Mouse (Mus musculus) naive thymus-derived CD4-positive, alpha-beta T cell, adult 2 months (primary cell): ENCODE measurements around the gene Commd1.
A peak's percentile ranks its signal among the peaks of the same experiment; 100 is the strongest.

ENCODE experiments used
- DNase-seq: peaks from one replicate; pipeline ENCODE4 v3.0.0-alpha.2; 2011; ENCODE audit warnings: low read depth

Commd1 gene

DNA sequence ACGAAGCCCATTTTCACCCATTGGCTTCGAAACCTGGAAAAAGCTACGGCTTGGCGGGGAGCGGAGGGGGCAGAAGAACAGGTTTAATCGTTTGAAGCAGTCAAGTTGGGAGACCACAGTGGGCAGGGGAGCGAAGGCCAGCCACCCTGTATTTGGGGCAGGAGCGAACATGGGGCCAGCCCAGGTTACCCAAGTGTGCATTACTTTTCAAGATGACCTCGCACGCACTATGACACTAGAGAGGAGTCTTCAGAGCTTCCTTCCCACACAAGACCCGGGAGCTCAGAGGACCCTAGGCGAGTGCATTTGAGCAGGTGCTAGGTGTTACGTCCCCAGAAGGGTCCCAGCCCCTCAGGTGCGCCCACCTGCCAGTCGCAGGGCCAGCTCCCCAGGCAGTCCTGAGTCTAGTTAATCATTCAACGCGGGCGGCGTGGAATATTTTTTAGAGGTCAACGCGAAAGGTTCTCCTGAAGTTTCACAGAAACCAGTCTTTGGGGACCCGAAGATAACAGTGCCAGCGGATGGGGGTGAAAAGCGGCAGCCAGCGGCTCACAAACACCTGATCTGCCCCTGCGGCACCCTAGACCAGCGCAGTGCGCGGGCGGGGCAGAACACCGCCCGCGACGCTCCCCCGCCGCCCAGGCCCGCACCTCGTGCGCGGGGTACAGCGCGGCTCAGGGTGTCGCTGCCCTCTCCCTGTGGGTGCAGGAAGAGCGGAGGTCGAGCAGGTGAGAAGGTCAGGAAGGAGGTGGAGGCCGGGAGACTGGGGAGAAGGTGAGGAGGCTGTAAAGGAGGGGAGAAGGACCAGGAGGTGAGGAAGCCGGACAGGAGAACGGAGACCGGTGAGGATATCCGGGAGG, 123.5 kb downstream of the Commd1 start:
- peak; percentile 68 for DNase-seq

DNA sequence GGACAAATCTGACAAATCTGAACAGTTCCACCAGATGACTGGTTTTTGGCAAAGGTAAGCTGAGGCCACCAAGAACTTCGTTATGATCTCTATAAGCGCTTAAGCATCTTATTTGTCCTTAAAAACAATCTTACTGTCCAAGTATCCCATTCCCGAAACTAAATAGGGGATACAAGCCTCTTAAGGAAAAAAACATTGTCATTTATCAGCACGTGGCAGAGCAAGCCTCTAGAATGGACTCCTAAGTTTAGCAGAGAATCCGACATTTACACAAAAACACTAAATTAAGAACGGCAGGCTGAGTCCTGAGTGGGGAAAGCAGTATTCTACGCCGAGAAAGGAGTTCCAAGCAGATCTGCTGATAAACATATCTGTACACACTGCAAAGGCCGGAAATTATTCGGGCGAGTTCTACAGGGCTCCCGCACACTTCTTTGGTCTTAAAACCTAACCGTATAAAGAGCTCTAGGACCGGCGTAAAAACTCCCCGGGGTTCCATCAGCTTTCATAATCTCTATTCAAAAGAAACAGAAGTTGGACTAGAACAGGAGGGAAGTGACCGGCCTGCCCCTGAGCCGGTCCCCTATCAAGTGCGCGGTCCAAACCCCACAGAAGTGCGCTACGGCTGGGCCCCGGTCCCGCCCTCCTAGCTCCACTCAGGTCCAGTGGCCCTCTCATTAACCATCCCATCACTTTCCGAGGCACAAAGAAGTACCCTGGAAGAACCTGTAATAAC, 124.3 kb downstream of the Commd1 start:
- DNase-seq: peak; percentile 64

DNA sequence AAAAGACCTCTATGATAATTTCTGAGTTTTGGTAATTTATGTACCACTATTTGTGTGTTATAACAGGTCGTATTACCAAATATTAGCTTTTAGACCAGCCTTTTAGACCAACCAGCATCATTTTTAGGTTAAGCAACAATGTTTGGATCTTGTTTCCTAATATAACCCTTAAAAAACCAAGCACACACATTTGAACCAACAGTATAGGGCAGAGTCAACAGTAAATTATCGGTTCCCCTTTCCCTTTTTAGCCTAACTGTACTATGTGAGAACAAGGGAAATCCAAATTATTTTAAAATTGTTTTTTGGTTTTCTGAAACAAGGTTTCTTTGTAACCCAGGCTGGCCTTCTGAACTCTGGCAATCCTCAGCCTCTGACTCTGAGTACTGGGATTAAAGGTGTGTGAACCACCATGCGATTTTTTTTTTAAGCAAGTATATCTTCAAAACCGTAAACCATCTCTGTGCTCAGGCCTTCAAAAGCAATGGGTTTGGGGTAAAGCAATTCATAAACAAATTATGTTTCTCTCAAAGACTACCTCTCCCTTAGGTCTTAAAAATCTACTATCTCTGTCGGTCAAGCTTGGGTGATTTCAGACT, 125.0 kb downstream of the Commd1 start:
- DNase-seq: no peak

DNA sequence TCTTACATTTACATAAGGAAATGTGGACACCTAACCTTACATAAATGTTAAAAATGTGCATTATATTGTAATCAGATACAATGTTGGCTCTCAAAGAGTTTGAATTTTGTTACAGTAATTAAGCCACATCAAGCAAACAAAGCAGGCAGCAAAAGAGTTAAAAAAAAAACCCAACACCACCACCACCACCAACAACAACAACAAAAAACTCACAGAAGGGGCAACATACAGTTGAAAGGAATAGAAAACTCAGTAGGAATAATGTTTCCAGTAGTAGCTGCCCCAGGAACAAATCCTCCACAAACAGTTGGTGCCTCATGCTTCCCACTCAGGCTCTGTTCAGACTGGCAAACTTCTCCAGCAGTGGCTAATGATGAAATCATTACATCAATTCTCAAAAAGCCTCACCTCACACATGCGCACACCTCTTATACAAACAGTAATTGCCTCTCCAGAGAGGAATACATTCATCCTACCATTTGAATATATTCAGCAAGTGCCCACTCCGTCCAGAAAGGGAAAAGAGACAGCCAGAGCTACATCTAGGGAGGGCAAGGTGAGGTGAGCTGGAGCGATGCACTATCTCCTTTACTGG, 125.7 kb downstream of the Commd1 start:
- DNase-seq: peak; percentile 19

DNA sequence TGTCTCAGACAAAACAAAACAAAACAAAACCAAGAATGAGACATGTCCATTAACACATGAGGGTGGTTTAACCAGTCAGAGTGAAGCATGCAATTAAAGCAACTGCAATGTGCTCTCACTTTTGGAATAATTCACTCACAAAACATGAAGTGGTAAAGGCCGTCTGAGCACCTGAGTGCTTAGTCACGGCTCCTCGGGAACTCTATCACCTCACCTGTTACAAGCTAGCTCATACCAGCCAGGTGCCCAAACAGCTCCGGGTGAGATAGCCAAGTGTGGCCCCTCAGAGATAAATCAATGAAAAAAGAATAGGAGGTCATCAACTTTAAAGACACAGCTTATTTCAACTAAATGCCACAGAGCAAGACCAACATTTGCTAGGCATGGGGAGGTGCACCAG, 127.6 kb downstream of the Commd1 start:
- peak; percentile 32 for DNase-seq

DNA sequence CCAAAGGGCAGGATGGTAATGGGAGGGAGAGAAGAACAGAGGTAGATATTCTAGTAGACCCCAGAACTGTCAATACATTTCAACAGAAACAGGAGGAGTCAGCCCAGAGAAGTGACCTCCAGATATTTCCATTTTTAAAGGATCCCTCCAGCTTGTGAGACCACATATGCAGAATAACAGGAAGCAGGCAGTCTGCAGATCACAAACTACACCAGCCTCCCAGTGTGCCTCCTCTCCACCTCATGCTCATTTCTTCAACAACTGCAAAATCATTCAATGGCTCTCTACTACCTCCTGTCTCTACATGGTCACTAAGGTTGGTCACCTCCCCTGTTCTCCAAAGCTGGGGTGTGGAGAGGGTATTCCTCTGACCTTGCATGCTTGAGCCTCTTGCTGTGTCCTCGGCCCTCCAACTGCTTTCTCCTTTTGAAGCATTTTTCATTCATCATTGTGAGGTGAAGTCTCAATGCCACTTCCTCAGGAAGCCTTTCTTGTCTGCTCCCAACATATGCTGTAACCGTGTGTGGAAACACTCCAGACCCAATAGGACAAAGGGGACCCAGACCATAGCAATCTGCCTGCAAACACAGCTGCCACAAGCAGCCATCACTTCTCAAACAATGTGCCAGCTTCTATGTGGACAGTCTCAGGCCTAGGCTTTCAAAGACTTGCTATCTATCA, 128.6 kb downstream of the Commd1 start:
- peak; percentile 71 for DNase-seq

DNA sequence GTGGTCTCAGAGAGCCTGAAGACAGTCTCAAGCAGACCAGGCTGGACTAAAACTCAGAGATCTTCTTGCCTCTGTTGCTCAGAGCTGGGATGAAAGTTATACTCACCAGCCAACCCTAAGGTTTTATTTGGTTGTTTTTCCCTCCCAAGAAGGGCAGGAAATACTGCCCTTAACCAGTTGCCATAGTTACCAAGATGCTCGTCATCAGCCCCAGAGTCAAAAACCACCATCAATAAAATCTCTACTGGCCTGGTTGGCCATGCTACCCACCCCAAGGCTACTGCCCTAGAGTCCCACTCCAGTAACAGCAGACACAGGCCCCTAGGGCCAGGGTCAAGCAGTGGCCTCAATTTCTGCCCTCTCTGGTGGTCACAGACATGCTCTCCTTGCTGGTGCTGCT, 129.7 kb downstream of the Commd1 start:
- peak; percentile 72 for DNase-seq

DNA sequence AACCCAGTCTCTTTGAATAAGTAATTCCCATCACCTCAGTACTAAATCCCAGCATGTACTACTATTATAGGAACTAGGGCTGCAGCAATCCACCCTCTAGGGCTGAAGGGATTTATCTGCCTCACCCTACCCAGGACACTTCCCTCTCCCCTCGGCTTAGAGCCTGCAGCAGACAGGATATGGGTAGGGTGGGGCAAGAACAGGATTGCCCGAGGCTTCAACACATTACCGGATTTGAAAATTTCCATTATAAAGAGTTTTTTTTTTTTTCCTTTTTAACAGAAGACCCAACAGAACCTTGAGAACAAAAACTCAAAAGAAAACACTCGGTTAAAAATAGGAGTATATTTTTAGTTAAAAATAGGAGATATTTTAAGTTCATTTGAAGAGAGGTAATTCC, 130.8 kb downstream of the Commd1 start:
- DNase-seq: no peak

DNA sequence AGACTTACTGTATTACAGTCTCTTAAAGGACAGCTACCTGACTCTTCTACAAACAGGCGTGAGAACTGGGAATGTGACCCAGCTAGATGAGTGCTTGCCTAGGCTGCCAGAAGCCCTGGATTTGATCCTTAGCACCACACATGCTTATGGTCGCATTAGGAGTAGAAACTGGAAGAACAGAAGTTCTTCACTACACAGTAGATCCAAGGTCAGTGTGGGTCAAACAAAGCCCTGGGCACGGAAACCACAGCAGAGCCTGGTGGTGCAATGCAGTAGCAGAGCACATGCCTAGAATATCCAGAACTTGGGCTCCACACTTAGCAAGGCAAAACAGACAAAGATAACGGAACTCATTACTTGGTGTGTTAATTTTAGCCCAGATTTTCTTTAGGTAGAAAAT, 132.1 kb downstream of the Commd1 start:
- DNase-seq: no peak

DNA sequence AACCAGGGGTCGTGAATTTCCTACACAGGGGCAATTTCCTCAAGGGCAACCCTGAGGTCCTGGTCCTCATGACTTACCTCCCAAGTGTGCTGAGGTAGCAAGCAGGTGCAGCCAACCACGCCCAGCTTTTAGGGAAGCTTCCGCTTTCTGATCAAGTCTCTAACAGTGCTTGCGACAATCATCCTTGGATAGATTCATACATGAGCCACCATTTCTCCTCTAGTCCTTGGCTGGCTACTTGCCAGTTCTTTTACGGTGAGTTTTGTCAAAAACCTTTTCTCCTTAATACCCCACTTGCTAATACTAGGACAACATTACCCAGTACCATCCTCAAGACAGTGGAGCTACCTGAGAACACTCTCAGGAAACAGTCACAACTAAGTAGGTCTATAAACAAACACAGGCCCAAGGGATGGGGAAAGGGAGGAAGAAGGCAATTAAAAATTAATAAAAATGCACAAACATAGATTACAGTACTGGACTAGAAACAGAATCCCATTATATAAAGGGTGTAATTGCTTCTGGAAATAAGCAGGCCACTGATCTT, 133.5 kb downstream of the Commd1 start:
- no peak for DNase-seq

DNA sequence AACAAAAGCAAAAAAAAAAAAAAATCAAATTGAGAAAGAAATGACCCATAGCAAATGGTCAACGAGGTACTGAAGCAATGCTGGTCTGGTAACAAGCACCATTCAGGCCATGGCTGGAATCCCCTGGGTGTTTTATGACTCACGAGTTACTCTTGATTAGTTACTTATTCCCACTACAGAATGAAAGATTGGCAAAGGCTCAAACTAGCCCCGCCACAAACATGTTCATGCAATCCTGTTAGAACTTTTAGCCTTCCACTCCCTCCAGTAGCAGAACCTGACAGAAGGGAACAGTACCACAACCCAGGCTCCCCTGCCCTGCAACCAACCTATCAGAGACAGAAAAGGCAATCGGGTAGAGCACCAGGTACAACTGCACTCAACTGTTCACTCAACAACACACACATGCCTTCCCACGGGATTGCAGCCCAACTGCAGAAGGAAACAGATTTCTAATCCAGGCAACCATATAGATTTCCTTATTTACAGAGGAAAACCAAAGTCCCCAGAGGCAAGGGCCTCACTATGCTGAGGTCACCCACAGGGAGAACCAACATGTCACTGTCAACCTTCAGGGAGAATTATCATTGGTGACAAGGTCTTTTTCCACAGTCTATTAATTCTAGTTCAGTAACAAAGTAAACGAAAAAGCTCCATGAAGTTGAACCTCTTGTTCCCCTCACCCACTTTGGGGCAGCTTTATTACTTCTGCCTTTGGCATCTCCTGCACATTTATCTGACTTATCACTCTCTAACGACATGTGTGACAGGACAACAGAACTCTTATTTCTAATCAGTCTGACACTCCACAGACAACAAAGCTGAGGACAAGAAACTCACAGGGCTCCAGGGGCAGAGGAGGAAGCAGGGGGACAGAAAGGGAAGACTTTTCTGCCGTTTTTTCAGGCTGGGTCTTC, 134.2 kb downstream of the Commd1 start:
- DNase-seq: no peak

DNA sequence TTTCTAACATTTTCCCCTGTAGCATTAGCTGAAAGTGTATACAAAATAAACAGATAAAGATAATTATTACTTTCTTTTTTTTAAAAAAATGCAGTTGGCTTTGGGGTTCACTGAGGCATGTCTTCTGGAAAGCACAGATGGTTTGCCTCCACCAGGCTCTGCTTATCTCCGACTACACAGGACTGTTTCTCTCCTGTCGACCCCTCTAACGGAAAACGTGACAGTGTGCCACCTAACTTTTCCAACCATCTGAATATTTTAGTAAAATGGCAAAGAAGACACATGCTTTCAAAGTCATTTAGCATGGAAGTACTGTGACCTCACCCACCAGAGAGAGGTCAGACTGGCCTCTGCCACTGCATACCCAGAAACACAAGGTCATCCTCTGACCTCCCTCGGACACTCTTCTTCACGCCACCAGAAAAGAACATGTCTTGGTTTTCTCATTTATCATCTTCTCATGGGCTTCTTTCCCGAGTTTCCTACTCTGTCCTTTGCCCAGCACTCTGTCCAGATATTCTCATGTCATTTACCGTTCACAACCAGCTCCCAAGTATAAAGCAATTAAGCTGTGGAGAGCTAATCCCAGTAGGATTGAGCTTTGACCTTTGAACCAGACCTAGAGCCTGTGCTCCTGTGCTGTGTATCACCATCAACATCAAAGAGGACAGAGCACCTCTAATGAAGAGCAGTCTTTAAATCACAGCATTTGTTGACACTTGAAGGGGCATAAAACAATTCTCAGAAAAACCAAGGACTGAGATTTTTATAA, 135.0 kb downstream of the Commd1 start:
- no peak for DNase-seq
